Mouse (Mus musculus) ES-E14 (cell line): ENCODE results near the gene Ank2.

Source experiments
- CHD2 ChIP-seq: IDR thresholded peaks from 2 replicates; pipeline ENCODE4 v1.6.1; 2014; ENCODE audit warnings: mild to moderate bottlenecking, low read depth, low read length, inconsistent platforms
- HCFC1 ChIP-seq: IDR thresholded peaks from 2 replicates; pipeline ENCODE4 v1.6.1; 2012; ENCODE audit warnings: low read length, inconsistent platforms, borderline replicate concordance; ENCODE audit not compliant: insufficient read depth
- MAFK ChIP-seq: IDR thresholded peaks from 2 replicates; pipeline ENCODE4 v1.6.1; 2014; ENCODE audit warnings: mild to moderate bottlenecking, low read depth, low read length, inconsistent platforms; ENCODE audit not compliant: insufficient read depth
- ZC3H11A ChIP-seq: IDR thresholded peaks from 2 replicates; pipeline ENCODE4 v1.6.1; 2012; ENCODE audit warnings: low read depth, mild to moderate bottlenecking, inconsistent platforms, low read length, borderline replicate concordance
- ZNF384 ChIP-seq: IDR thresholded peaks from 2 replicates; pipeline ENCODE4 v1.6.1; 2012; ENCODE audit warnings: low read depth, low read length, inconsistent platforms

- no peak for TF ChIP-seq ZNF384
- no peak for TF ChIP-seq ZC3H11A
- no peak for TF ChIP-seq MAFK
- TF ChIP-seq HCFC1, result no peak
- TF ChIP-seq CHD2, result no peak
Measured at GRCm38 (mm10) chr3:126968721-126969120, 530.4 kb downstream of the Ank2 start.
